Mouse (Mus musculus): ENCODE measurements around the gene Ccm2l. TPM values are rescaled to one million over a fixed set of nuclear protein-coding genes. Genes with fewer than 3 reads are reported as not detected.

The Ccm2l gene
- total and polyA plus RNA-seq, 3 experiments, result 13.3 to 43.4 (median 15.9) TPM

DNA sequence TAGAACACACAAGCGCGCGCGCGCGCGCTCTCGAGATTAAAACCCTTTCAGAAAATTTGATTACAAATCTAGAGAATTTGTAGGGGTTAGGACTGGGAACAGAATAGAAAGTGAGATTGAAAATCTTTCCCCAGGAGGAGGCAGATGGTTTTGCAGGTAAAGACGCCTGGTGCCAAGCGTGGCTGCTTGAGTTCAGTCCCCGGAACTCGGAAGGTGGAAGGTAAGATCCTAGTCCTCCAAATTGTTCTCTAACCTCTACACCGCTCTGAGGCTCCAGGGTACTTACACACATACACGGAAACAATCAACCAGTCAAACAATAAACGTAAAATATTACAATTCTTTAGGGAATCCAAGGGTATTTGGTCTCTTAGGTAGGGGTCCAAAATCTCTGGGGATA, 42.0 kb downstream of the Ccm2l start:
- Histone ChIP-seq H3K9ac (ENCODE audit: low read depth, low read length) (no peak overlapping the region), H3K27me3 (ENCODE audit: control insufficient read depth, insufficient read depth, low read length) (peaks cover 9% of the 10 kb centered on the region), H3K4me1 (ENCODE audit: control insufficient read depth, insufficient read depth, low read length) (no peaks in the 10 kb centered on the region), H3K36me3 (ENCODE audit: control insufficient read depth, insufficient read depth, low read length) (no peaks in the 10 kb centered on the region), H3K4me3 (no peak overlapping the region), H3K79me2 (replicated peaks; ENCODE audit: control insufficient read depth, insufficient read depth, low read length) (no peaks in the 10 kb centered on the region), H3K27ac (no peak overlapping the region)
- intact Hi-C loops (cut with DNase I), result no loop called here
- TF ChIP-seq POLR2A (IDR thresholded peaks at IDR 0.05; ENCODE audit: insufficient read depth, low read depth, low read length) (no peak), CTCF (IDR thresholded peaks at IDR 0.05) (no peak)
- no peak for DNase-seq
- 8% methylated on average over 15 of the region's 15 CpGs for WGBS

DNA sequence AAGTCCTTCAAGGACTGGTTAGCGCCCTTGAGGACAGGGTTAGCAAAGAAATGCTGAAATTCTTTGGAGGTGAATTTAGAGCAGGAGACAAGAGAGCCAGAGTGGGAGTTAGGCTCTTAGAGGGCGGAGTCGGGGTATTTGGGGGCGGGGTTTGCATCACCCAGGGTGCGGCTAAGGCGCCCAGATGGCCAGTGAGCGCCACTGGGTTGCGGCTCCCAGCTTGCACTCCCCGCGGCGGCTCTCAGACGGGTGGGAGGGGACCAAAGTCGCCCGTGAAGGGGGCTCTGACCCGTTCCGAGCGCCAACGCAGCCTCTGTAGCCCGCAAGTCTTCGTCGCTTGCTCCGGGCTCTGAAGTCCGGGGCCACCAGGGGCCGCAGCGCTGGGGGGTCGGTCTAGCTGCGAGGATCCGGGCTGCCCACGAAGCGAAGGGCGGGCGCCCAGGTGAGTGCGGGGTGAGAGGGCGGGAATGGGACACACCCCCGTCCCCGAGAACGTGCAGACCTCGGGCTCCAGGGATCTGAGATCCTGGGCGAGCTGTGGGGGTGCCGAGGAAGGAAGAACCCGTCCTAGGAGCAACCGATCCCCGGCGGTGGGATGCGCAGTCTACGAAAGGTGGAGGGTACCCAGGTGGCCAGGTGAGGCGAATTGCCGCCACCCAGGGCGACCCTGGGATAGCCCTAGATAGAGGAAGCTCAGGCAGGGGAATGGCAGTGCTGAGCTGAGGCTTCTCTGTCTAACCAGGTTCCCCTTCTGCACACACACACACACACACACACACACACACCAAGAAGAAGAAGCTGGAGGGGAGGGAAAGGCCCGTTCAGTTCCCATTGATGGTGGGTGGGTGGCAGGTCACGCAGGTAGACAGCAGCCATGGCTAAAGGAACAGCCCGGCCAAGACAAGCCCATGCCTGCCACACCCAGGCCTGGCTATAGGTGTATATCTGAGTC, 42.8 kb downstream of the Ccm2l start, which contains the start of gene Hck:
TSS of gene Hck (plus strand) at position 156 of the 952 bp plus-strand sequence.
- TF ChIP-seq CTCF (IDR thresholded peaks at IDR 0.05) (no peak), POLR2A (IDR thresholded peaks at IDR 0.05; ENCODE audit: insufficient read depth, low read depth, low read length) (no peak), EP300 (IDR thresholded peaks at IDR 0.05; ENCODE audit: insufficient read depth, low read depth, low read length) (no peak)
- Histone ChIP-seq H3K4me1 (ENCODE audit: control insufficient read depth, insufficient read depth, low read length) (no peaks in the 10 kb centered on the region), H3K27ac (peak within 1 kb of the TSS; percentile 23; the same call in 1 of the 2 replicates), H3K36me3 (ENCODE audit: control insufficient read depth, insufficient read depth, low read length) (no peaks in the 10 kb centered on the region), H3K79me2 (replicated peaks; ENCODE audit: control insufficient read depth, insufficient read depth, low read length) (no peaks in the 10 kb centered on the region), H3K27me3 (ENCODE audit: control insufficient read depth, insufficient read depth, low read length) (peaks cover 9% of the 10 kb centered on the region), H3K9ac (ENCODE audit: low read depth, low read length) (peak within 1 kb of the TSS; percentile 30), H3K4me3 (peak within 1 kb of the TSS; percentile 30)
- intact Hi-C loops (cut with DNase I), result no loop called here
- WGBS, result 3% methylated on average over 52 of the region's 52 CpGs
- peak; percentile 69 to 74 for DNase-seq

DNA sequence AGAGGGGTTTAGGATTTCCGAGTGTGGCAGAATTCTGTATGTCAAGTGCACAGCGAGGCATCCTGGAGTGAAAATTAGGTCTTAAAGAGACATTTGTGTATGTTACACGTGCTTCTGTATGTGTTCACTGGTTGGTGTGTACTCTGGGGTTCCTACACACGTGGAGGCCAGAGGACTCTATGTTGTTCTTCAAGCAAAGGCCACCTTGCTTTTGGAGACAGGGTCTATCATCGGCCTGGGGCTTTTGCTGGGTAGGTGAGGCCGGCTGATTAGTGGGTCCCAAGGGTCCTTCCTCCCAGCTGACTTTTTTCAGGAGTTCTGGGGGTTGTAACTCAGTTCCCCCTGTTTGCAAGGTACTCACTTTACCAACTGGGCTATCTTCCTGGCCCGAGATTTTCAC, 43.8 kb downstream of the Ccm2l start:
- Histone ChIP-seq H3K9ac (ENCODE audit: low read depth, low read length) (no peak overlapping the region), H3K4me1 (ENCODE audit: control insufficient read depth, insufficient read depth, low read length) (no peaks in the 10 kb centered on the region), H3K27me3 (ENCODE audit: control insufficient read depth, insufficient read depth, low read length) (peaks cover 9% of the 10 kb centered on the region), H3K27ac (no peak overlapping the region), H3K36me3 (ENCODE audit: control insufficient read depth, insufficient read depth, low read length) (no peaks in the 10 kb centered on the region), H3K79me2 (replicated peaks; ENCODE audit: control insufficient read depth, insufficient read depth, low read length) (no peaks in the 10 kb centered on the region), H3K4me3 (no peak overlapping the region)
- intact Hi-C loops (cut with DNase I), result no loop called here
- no peak for TF ChIP-seq CTCF (IDR thresholded peaks at IDR 0.05)
- no peak for TF ChIP-seq EP300 (IDR thresholded peaks at IDR 0.05; ENCODE audit: insufficient read depth, low read depth, low read length)
- no peak for TF ChIP-seq POLR2A (IDR thresholded peaks at IDR 0.05; ENCODE audit: insufficient read depth, low read depth, low read length)
- DNase-seq, result no peak
- WGBS, result 73% methylated on average over 7 of the region's 7 CpGs

DNA sequence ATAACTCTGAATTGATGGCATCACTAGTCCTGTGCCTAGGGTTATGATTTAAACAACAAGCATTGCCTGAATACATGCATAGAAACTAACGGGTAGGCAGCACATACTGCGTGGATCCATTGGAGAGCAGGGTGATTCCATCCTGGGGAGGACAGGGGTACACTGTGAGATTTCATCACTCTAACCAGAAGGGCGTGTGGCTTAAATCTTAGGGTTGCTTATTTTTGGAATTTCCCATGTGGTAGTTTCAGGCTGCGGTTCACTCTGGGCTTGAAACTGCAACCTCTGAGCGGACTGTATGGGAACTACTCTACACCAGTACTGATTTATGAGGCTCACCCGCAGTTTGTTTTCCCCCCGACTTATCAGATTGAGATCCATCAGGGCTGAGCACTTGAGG, 45.5 kb downstream of the Ccm2l start:
- TF ChIP-seq CTCF (IDR thresholded peaks at IDR 0.05) (no peak), EP300 (IDR thresholded peaks at IDR 0.05; ENCODE audit: insufficient read depth, low read depth, low read length) (no peak), POLR2A (IDR thresholded peaks at IDR 0.05; ENCODE audit: insufficient read depth, low read depth, low read length) (no peak)
- peaks cover 9% of the 10 kb centered on the region for H3K27me3 ChIP-seq (ENCODE audit: control insufficient read depth, insufficient read depth, low read length)
- no peak overlapping the region for H3K9ac ChIP-seq (ENCODE audit: low read depth, low read length)
- no peak overlapping the region for H3K27ac ChIP-seq
- no peaks in the 10 kb centered on the region for H3K36me3 ChIP-seq (ENCODE audit: control insufficient read depth, insufficient read depth, low read length)
- no peaks in the 10 kb centered on the region for H3K79me2 ChIP-seq (replicated peaks; ENCODE audit: control insufficient read depth, insufficient read depth, low read length)
- intact Hi-C loops (cut with DNase I), result no loop called here
- H3K4me1 ChIP-seq (ENCODE audit: control insufficient read depth, insufficient read depth, low read length), result no peaks in the 10 kb centered on the region
- WGBS, result 77% methylated on average over 7 of the region's 7 CpGs
- DNase-seq, result no peak
- no peak overlapping the region for H3K4me3 ChIP-seq

DNA sequence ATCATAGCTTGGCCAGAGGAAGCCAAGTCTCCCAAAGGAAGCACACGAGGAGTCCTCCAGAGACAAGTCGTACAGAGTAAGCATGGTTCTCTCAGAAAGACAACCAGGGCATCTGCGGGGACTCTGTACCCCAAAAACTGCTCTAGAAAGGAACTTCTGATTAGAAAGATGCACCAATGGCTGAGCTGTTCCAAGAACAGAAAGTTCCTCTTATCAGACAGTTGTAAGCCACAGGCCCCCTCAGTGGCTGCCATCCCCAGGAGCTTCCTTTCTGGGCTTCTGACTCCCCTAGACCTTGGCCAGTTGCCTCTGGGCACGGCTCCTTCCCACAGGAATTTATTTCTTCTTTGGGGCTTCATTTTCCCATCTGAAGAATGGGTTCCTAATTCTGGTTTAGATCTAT, 49.9 kb downstream of the Ccm2l start:
- Histone ChIP-seq H3K27me3 (ENCODE audit: control insufficient read depth, insufficient read depth, low read length) (no peaks in the 10 kb centered on the region), H3K4me3 (no peak overlapping the region), H3K4me1 (ENCODE audit: control insufficient read depth, insufficient read depth, low read length) (no peaks in the 10 kb centered on the region), H3K27ac (no peak overlapping the region), H3K79me2 (replicated peaks; ENCODE audit: control insufficient read depth, insufficient read depth, low read length) (no peaks in the 10 kb centered on the region), H3K9ac (ENCODE audit: low read depth, low read length) (no peak overlapping the region), H3K36me3 (ENCODE audit: control insufficient read depth, insufficient read depth, low read length) (no peaks in the 10 kb centered on the region)
- DNase-seq, result no peak
- TF ChIP-seq POLR2A (IDR thresholded peaks at IDR 0.05; ENCODE audit: insufficient read depth, low read depth, low read length), result no peak
- WGBS, result 69% methylated on average over 4 of the region's 4 CpGs
- intact Hi-C loops (cut with DNase I), result no loop called here

DNA sequence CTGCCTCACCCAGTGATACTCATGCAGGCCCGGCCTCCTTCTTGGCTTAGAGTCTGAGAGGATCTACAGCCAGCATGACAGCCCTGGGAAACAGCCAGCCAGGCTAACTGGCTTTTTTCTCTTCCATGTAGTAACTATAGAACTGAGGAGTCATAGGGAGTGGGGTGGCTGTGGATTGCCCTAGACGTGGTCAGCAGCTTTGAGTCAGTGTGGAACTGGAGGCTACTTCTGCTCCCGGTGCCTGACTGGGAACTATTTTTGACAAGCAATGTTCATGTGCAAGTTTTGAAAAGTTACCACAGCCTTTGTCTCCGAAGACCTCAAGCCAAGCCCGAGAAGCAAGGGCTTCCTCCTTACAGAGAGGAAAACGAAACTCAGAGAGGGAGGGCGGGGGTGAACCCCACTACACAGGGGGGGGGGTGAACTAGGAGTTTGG, 51.3 kb downstream of the Ccm2l start:
- H3K36me3 ChIP-seq (ENCODE audit: control insufficient read depth, insufficient read depth, low read length), result no peaks in the 10 kb centered on the region
- peak in 1 of 2 experiments; percentile 32 for DNase-seq
- 60% methylated on average over 7 of the region's 7 CpGs for WGBS
- no peaks in the 10 kb centered on the region for H3K79me2 ChIP-seq (replicated peaks; ENCODE audit: control insufficient read depth, insufficient read depth, low read length)
- no peaks in the 10 kb centered on the region for H3K27me3 ChIP-seq (ENCODE audit: control insufficient read depth, insufficient read depth, low read length)
- intact Hi-C loops (cut with DNase I), result no loop called here
- H3K9ac ChIP-seq (ENCODE audit: low read depth, low read length), result no peak overlapping the region
- no peak for TF ChIP-seq CTCF (IDR thresholded peaks at IDR 0.05)
- H3K4me1 ChIP-seq (ENCODE audit: control insufficient read depth, insufficient read depth, low read length), result no peaks in the 10 kb centered on the region
- no peak overlapping the region for H3K27ac ChIP-seq
- H3K4me3 ChIP-seq, result no peak overlapping the region

Measured in heart, adult 2 months (tissue).